Mouse (Mus musculus) spleen, adult 18-20 months (tissue): Measurements from ENCODE around the gene Gm36210.
"Not testable (repeated sequence)": the region's sequence is repeated elsewhere in the genome, so short reads cannot be mapped to it uniquely, and the experiment has no call there.

Experiments used
- DNase-seq, 2 experiments: peaks; one replicate each; pipeline ENCODE4 v3.0.0; 2022; ENCODE audit warnings: mixed read lengths in 2 of 2

Gm36210 gene

DNA sequence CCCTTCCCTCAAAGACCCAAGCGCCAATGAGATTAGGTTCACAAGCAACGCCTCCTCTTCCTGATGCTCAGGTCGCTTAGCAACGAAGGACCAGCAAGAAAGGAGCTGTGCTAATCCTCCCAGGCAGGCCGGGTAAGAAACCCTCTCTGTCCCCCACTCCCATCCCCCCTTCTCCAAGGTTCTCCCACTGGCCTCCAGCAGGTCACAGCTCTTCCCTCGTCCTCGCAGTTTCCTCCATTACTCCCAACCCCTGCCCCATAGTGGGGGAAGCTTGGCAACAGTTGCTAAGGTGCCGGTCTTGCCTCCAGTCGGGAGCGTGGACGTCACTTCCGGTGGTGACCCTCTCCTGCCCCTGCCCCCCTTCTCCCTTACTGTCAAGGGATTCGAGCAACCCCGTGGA, 16.2 kb upstream of the Gm36210 start:
- peak; percentile 22 to 38 for DNase-seq

GRCm38 (mm10) chr7:4921824-4922482, 15.6 kb upstream of the Gm36210 start, which contains the start of gene Nat14:
Nat14 (plus strand) TSS chr7:4922028.
- DNase-seq: no peak

DNA sequence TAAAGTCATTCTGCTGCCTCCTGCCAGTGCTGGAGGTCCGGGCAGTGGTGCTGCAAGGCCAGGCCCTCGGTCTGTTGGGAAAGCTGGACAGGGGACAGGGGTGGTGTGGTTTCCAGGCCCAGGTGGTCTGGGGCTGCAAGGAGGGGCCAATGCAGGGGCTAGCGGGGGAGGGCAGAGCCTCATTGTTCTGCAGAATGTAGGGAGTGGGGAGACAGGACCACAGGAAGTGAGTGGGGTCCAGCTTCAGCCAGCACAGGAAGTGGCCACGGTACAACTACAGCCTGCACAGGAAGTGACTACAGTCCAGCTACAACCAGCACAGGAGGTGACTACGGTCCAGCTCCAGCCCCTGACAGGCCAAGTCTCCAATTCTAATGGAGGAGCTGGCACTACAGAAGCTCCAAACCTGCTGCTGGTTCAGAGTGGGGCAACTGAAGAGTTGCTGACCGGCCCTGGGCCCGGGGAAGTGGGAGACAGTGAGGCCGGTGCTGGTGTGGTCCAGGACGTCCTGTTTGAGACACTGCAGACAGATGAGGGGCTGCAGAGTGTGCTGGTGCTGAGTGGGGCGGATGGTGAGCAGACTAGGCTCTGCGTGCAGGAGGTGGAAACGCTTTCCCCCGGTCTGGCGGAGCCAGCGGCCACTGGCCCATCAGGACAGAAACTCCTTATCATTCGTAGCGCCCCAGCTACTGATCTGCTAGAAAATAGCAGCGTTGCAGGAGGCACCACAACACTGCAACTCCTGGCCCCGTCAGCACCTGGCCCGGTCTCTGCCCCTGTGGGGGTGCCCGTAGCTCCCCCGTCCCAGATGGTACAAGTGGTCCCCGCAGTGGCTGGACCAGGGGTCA, 14.9 kb upstream of the Gm36210 start:
- DNase-seq: no peak

- DNase-seq: no peak
These were observed 14.2 kb upstream of the Gm36210 start for GRCm38 (mm10) chr7:4920496-4920895.

DNA sequence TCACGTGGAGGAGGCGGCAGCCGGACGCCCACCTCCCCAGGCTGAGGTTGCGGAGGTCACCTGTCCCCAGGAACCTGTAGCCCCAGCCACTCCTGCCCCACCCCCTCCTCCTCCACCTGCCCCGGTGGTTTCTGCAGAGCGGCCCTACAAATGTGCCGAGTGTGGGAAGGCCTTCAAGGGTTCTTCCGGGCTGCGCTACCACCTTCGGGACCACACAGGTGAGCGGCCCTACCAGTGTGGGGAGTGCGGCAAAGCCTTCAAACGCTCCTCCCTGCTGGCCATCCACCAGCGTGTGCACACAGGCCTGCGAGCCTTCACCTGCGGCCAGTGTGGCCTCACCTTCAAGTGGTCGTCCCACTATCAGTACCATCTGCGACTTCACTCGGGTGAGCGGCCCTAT, 13.7 kb upstream of the Gm36210 start:
- no peak for DNase-seq

DNA sequence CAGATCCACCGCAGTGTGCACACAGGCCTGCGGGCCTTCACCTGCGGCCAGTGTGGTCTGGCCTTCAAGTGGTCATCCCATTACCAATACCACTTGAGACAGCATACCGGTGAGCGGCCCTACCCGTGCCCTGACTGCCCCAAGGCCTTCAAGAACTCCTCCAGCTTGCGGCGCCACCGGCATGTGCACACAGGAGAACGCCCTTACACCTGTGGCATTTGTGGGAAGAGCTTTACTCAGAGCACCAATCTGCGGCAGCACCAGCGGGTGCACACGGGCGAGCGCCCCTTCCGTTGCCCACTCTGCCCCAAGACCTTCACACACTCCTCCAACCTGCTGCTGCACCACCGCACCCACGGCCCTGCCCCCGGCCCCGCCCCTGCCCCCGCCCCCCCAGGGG, 12.8 kb upstream of the Gm36210 start:
- no peak for DNase-seq

DNA sequence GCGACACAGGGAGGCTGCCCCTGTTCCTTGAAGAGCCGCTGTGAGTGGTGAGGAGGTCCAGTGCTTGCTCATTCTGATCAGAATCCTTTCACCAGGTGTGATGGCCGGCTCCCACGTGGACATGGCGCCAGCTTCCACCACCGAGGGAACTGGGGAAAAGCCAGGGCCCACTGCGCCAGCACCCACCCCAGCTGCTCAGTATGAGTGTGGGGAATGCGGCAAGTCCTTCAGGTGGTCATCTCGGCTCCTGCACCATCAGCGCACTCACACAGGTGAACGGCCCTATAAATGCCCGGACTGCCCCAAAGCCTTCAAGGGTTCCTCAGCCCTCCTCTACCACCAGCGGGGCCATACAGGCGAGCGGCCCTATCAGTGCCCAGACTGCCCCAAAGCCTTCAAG, 12.4 kb upstream of the Gm36210 start:
- no peak for DNase-seq

DNA sequence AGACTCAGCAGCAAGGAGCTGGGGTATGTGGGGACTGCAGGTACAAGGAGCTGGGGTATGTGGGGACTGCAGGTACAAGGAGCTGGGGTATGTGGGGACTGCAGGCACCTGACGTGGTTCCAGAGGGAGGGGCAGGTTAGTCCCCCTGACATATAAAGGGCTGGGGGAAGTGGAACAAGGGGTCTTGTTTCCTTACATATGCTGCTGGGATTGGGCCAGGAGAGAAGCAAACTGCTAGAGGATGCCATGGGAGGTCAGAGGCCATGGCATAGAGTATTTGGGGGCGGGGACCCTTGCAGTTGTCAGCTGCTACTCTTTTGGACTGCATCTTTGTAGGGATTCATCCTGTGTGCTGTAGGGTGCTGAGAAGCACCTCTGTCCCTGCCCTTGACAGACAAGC, 11.2 kb upstream of the Gm36210 start:
- DNase-seq: no peak

DNA sequence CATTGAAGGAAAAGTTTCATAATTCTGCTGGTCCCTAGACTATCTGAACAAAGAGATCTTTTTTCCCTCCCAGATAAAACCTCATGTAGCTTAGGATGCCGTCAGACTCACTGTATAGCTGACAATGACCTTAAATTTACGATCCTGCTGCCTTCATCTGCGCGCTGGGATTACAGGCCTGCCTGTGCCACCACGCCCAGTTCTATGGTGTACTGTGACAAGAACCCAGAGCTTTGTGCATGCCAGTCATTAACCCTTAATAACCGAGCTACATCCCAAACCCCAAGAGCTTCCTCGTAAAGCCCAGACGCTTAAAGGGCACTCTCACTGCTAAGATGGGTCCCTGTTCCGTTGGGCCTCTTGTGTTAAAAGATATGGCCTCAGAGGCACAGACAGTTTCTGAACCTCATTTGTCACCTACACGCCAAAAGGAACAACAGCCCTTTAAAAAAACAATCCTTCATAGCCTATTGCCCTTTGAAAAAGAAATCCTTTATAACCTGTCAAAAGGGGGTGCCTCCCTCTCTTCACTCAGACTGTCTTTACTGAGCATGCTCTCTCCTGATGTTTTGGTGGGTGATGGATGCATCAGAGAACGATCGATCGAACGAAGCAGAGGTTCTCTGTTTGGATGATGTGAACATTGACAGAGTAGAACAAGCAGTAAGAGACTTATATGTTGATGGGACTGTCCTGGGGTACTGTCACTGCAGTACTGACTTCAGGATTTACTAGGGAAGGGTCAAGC, 9.5 kb upstream of the Gm36210 start:
- no peak for DNase-seq

DNA sequence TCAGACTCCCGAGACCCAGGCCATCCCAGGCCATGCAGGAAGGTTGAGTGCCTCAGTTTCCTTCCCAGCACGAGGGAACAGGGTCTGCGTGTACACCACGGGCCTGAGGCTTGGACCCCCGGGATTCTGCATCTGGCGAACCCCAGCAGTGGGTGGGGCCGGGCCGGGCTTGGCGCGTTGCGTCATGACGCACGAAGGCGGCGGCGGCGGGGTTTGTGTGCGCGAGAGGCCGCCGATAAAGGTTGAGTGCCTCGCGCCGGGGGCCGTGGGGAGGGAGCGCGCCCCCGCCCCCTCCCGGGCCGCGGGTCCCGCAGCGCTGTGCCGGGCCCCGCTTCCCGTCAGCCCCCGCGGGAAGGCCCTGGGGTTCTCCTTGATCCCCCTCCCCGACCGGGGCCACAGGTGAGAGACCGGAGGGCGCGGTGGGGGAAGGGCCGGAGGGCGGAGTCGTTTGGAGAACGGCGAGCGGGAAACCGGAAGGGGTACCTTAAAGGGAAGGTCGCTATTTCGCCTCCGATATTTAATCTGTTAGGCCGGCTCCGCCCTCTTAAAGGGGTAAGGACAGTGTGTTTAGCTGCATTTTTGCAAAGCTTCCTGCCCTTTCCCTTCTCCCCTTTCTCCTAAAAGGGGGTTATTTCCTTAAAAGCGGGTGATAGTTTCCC, 8.8 kb upstream of the Gm36210 start, which contains the start of gene Zfp628:
Gene Zfp628 (plus strand): TSS at position 211 of the 659 bp plus-strand sequence.
- peak; percentile 86 to 94 for DNase-seq

DNA sequence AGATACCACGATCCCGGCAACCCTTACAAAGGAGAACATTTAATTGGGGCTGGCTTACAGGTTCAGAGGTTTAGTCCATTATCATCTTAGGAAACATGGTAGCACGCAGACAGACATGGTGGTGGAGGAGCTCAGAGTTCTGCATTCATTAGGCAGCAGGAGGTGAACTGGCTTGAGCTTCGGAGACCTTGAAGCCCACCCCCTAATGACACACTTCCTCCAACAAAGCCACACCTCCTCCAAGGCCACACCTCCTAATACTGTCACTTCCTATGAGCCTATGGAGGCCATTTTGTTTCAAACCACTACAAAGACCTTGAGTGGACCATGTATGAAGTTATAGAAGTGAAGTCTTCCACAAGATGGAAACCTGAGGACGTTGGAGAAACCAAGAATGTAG, 5.9 kb upstream of the Gm36210 start:
- no peak for DNase-seq

GRCm38 (mm10) chr7:4911561-4911960, 5.2 kb upstream of the Gm36210 start:
- peak in 1 of 2 experiments; percentile 59 for DNase-seq

DNA sequence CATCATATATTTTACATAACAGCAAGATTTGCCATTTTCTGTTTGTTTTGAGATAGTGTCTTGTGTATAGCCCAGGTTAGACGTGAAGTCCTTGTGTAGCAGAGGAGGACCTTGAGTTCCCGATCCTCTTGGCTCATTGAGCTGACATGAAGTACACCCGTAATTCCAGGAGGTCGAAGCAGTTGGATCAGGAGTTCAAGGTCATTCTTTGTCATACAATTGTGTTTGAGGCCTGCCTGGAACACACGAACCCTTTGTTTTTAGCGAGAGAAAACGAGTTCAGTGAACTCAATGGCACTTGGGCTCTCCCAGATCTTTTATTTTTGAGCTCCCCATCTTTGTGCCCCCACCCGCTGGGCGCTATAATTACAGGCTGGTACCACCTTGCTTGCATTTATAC, 3.9 kb downstream of the Gm36210 start:
- DNase-seq: no peak

DNA sequence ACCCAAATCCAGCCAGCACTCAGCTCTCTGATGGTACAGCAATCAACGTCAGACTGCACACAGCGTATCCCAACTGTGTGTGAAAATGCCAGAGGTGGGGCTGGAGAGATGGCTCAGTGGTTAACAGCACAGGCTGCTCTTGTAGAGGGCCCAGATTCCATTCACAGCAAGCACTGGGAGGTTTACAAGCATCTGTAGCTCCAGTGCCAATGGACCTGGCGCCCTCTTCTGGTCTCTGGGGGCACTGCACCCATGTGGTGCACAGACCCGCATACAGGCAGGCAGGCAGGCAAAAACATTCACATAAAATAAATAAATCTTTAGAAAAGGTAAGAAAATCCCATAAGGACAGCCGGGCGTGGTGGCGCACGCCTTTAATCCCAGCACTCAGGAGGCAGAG, 5.1 kb downstream of the Gm36210 start:
- no peak for DNase-seq

DNA sequence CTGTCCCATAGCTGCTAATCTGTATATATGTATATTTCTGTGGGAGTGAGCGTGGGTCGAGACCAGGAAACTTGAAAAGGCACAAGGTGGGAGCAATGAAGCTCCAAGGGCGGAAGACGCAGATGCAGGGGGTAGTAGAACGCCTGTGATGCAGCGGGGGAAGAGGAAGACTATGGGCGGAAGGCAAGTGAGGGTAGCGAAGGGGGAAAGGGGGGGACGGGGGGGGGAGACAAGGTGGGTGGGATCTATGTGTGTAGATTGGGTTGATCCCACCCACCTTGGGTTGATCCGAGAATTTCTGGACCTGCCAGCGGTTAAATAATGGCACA, 5.8 kb downstream of the Gm36210 start:
- DNase-seq: no peak

DNA sequence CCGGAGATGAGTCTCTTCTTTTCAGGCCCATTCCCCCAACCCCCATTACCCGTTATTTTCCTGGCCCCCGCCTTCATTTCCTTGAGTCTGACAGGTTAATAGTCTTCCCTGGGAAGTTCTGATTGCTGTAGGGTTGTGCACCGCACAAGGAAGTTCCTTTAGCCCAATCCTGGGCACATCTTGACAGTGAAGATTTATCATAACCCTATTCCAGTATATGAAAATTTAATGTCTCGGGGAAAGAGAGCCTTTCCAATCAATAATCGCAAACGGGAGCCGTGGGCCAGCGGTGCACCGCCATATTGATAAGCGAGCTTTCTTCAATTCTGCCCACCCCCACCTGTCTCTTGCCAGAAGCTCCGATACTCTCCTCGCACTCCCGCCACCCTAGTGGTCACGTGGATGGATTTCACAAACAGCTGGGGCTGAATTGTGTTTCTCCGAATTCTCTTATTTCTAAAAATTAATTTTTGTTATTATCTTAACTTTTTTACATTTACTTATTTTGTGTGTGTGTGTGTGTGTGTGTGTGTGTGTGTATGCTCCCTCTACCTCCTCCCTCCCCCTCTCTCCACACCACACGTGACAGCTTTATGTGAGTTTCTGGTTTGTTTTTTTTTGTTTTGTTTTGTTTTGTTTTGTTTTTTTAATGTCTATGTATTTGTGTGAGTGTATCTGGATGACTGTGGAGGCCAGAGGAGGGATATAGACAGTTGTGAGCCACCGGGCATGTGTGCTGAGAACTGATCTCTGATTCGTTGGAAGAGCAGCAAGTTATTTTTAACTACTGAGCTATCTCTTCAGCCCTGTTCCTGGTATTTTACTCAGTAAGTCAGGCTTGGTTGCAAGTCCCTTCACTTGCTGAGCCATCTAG, 6.4 kb downstream of the Gm36210 start:
- no peak for DNase-seq

DNA sequence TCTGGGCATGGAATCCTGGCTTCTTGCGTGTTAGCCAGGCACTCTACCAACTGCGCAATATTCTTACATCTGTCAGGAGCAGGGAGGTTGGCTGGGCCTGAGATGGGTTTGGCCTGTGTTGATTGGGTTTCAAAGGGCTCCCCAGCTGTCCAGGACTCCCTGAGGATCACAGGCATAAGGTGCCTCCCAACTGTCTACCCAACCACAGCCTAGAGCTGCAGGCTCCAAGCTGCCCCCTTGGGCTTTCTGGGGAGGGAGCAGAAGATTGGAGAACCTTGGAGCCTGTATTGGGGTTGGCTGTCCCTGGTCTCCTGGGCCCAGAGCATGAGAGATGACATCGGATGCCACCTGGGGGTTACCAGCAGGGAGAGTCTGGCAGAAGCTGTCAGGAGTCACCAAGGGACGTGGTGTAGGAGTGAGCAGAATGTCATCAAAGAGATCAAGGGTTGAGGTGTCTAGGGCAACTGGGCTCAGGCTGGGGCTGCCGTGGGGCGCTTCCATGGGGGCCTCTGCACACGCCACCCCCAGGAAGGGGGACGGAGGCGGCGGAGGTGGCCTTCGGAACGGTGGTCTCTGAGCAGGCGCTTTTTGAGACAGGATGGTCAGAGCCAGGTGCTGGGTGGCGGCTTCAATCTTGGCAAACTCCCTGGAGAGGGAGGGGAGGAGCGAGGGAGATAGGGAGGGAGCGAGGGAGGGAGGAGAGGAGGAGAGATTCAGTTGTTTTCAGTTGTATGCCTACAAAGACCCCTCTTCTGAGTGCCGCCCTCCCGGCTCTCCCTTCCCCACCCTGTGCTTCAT, 7.3 kb downstream of the Gm36210 start:
- DNase-seq: no peak

- DNase-seq: no peak
These were observed 11.1 kb downstream of the Gm36210 start for GRCm38 (mm10) chr7:4895186-4895585.

DNA sequence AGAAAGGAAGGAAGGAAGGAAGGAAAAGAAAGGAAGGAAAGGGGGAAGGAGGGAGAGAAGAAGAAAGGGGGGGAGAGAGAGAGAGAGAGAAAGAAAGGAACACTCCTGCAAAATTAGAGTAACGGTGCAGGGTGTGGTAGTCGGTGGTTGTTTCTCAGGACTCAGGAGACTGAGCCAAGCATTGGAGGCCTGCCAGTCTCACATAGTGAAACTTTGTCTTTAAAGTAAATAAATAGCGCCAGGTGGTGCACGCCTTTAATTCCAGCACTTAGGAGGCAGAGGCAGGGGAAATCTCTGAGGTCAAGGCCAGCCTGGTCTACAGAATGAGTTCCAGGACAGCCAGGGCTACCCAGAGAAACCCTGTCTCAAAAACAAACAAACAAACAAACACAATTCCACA, 19.6 kb downstream of the Gm36210 start:
- no peak for DNase-seq

GRCm38 (mm10) chr7:4879036-4879435, 27.3 kb downstream of the Gm36210 start:
- not testable (repeated sequence) for DNase-seq

DNA sequence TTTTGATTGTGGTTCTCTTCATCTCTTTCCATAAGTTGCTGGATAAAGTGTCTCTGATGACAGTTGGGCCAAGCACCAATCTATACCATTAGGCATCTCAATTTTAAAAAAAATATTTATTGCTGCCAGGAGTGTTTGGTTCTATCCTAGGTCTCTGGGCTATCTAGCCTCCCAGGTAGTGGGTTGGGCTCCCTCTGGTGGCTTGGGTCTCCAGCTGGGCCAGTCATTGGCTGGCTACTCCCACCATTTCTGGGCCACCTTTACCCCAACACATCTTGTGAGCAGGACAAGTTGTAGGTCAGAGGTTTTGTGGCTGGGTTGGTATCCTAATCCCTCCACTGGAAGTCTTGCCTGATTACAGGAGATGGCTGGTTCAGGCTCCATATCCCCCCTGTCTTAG, 28.1 kb downstream of the Gm36210 start:
- peak in 1 of 2 experiments; percentile 43 for DNase-seq
